Mouse (Mus musculus) lung, postnatal 25 days (tissue): ENCODE measurements at regions not wholly inside any gene's neighbourhood (a gene's known extent, or its start where the extent isn't known, plus 50 kb on each side); places are given as distances from the start of the nearest gene placed in this dataset.

Source experiments
- DNase-seq: peaks from one replicate; pipeline ENCODE4 v3.0.0; 2022; ENCODE audit warnings: low spot score

GRCm38 (mm10) chr14:18394071-18394745, 62.5 kb upstream of the Ube2e1 start:
- DNase-seq, result no peak

- no peak for DNase-seq
Observed at GRCm38 (mm10) chr14:18391824-18392486, 60.3 kb upstream of the Ube2e1 start.

GRCm38 (mm10) chr14:18389390-18389789, 57.7 kb upstream of the Ube2e1 start:
- DNase-seq, result no peak

GRCm38 (mm10) chr14:18385953-18386668, 54.5 kb upstream of the Ube2e1 start:
- DNase-seq, result no peak
